In the genomic region with DNA sequence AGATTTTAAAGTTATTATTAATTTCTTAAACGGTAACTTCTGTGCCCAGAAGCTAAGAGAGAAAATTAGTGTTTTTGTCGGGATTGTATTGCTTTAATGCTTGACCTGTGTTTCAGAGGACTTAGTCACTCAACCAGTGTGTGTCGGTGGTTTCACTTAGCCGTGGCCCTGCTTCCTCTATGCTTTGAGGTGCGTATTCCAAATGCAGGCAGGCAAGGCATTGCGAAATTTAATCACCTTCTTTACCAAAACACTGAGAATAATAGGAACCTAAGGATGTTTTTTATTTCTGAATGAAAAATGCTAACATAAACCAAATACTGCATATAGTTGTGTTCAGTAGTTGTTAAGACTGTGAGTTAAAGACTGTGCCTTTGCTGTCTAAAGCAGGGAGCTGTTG, we compare ENCODE assay signal across 12 mouse cellular contexts. TPM values are rescaled to one million over a fixed set of nuclear protein-coding genes. Genes with fewer than 3 reads are reported as not detected.
A peak's percentile ranks its signal among the peaks of the same experiment; 100 is the strongest.
DNase-seq lines count a peak whose midpoint lies in the region; ATAC-seq lines count a peak whose summit lies in the region.
"Had no signal": no experiment of that assay in that cellular context is flagged by ENCODE, and none has a peak within 500 bp of the region (broad histone marks: within the 10 kb centered on the region; RNA-seq: fewer than 3 reads in every experiment).

No protein-coding gene starts in this region.

- no peak overlapping the region for H3K9ac ChIP-seq in midbrain, embryonic 11.5 days (ENCODE audit: low read length)
- H3K9ac ChIP-seq in midbrain, embryonic 16.5 days (ENCODE audit: low read depth, low read length) = no peak overlapping the region
- H3K9ac ChIP-seq in midbrain, embryonic 15.5 days = no peak overlapping the region
- no peak overlapping the region for H3K9ac ChIP-seq in midbrain, embryonic 13.5 days (replicated peaks)
- H3K9ac ChIP-seq: embryonic facial prominence, embryonic 12.5 days; limb, embryonic 15.5 days; midbrain, embryonic 12.5 days had no signal

- DNase-seq in midbrain, embryonic 11.5 days (ENCODE audit: low spot score, missing footprints) = peak; percentile 45
- peak; percentile 49 to 50 for DNase-seq in B cell, adult 2 months
- DNase-seq in adipocyte (ENCODE audit: low spot score) = peak; percentile 12
- DNase-seq in natural killer cell, adult 2 months (ENCODE audit: low spot score in 2 of 2) = peak; percentile 33 to 45

- H3K36me3 ChIP-seq in midbrain, embryonic 11.5 days (ENCODE audit: control insufficient read depth, insufficient read depth, low read length) = no peaks in the 10 kb centered on the region
- no peaks in the 10 kb centered on the region for H3K36me3 ChIP-seq in midbrain, embryonic 16.5 days (ENCODE audit: control insufficient read depth, insufficient read depth, low read length)
- no peaks in the 10 kb centered on the region for H3K36me3 ChIP-seq in midbrain, embryonic 15.5 days (replicated peaks)
- H3K36me3 ChIP-seq in midbrain, embryonic 13.5 days = no peaks in the 10 kb centered on the region
- H3K36me3 ChIP-seq: embryonic facial prominence, embryonic 12.5 days; forebrain, embryonic 15.5 days; heart, embryonic 10.5 days; limb, embryonic 15.5 days; midbrain, embryonic 12.5 days had no signal

- H3K4me2 ChIP-seq in midbrain, embryonic 11.5 days = no peak overlapping the region
- H3K4me2 ChIP-seq in midbrain, embryonic 16.5 days (ENCODE audit: low read length) = no peak overlapping the region
- H3K4me2 ChIP-seq in midbrain, embryonic 15.5 days = no peak overlapping the region
- no peak overlapping the region for H3K4me2 ChIP-seq in midbrain, embryonic 13.5 days (replicated peaks)

- no peaks in the 10 kb centered on the region for H3K27me3 ChIP-seq in midbrain, embryonic 11.5 days (ENCODE audit: control insufficient read depth, insufficient read depth, low read length)
- H3K27me3 ChIP-seq in midbrain, embryonic 16.5 days (ENCODE audit: control insufficient read depth, insufficient read depth, low read depth, low read length) = no peaks in the 10 kb centered on the region
- H3K27me3 ChIP-seq in midbrain, embryonic 15.5 days (replicated peaks) = no peaks in the 10 kb centered on the region
- no peaks in the 10 kb centered on the region for H3K27me3 ChIP-seq in midbrain, embryonic 13.5 days
- H3K27me3 ChIP-seq: embryonic facial prominence, embryonic 12.5 days; forebrain, embryonic 15.5 days; limb, embryonic 15.5 days; midbrain, embryonic 12.5 days had no signal

- WGBS in midbrain, embryonic 11.5 days = 73% methylated on average over 6 of the region's 6 CpGs
- 65% methylated on average over 6 of the region's 6 CpGs for WGBS in midbrain, embryonic 16.5 days
- WGBS in midbrain, embryonic 15.5 days = 74% methylated on average over 6 of the region's 6 CpGs
- 74% methylated on average over 6 of the region's 6 CpGs for WGBS in midbrain, embryonic 13.5 days

- no peak overlapping the region for H3K4me3 ChIP-seq in midbrain, embryonic 11.5 days (ENCODE audit: low read depth, low read length)
- H3K4me3 ChIP-seq in midbrain, embryonic 16.5 days (ENCODE audit: low read depth, low read length) = no peak overlapping the region
- no peak overlapping the region for H3K4me3 ChIP-seq in midbrain, embryonic 15.5 days
- no peak overlapping the region for H3K4me3 ChIP-seq in midbrain, embryonic 13.5 days (replicated peaks)
- H3K4me3 ChIP-seq: embryonic facial prominence, embryonic 12.5 days had no signal

- no peak overlapping the region for H3K27ac ChIP-seq in midbrain, embryonic 11.5 days (ENCODE audit: low read depth, low read length)
- H3K27ac ChIP-seq in midbrain, embryonic 16.5 days (ENCODE audit: low read length) = no peak overlapping the region
- H3K27ac ChIP-seq in midbrain, embryonic 15.5 days = no peak overlapping the region
- H3K27ac ChIP-seq in midbrain, embryonic 13.5 days = no peak overlapping the region
- H3K27ac ChIP-seq: embryonic facial prominence, embryonic 12.5 days; forebrain, embryonic 15.5 days; limb, embryonic 15.5 days; midbrain, embryonic 12.5 days had no signal

- peaks cover 11% of the 10 kb centered on the region for H3K4me1 ChIP-seq in midbrain, embryonic 11.5 days (ENCODE audit: control insufficient read depth, insufficient read depth, low read length)
- peaks cover 4% of the 10 kb centered on the region for H3K4me1 ChIP-seq in midbrain, embryonic 16.5 days (ENCODE audit: control insufficient read depth, insufficient read depth, low read length)
- H3K4me1 ChIP-seq in midbrain, embryonic 15.5 days = peaks cover 13% of the 10 kb centered on the region
- H3K4me1 ChIP-seq in midbrain, embryonic 13.5 days (replicated peaks) = peaks cover 18% of the 10 kb centered on the region
- H3K4me1 ChIP-seq: embryonic facial prominence, embryonic 12.5 days had no signal

- no peak for ATAC-seq in midbrain, embryonic 11.5 days (ENCODE audit: low FRiP score)
- ATAC-seq in midbrain, embryonic 16.5 days = no peak
- no peak for ATAC-seq in midbrain, embryonic 15.5 days (replicated peaks)
- no peak for ATAC-seq in midbrain, embryonic 13.5 days
- ATAC-seq: forebrain, embryonic 15.5 days had no signal

- no peaks in the 10 kb centered on the region for H3K9me3 ChIP-seq in midbrain, embryonic 11.5 days (ENCODE audit: control insufficient read depth, low read length)
- no peaks in the 10 kb centered on the region; the same call in 1 of the 2 replicates for H3K9me3 ChIP-seq in midbrain, embryonic 16.5 days (replicated peaks; ENCODE audit: control insufficient read depth, low read length, poor library complexity, severe bottlenecking)
- H3K9me3 ChIP-seq in midbrain, embryonic 15.5 days = no peaks in the 10 kb centered on the region
- H3K9me3 ChIP-seq in midbrain, embryonic 13.5 days = no peaks in the 10 kb centered on the region
- H3K9me3 ChIP-seq: embryonic facial prominence, embryonic 12.5 days; forebrain, embryonic 15.5 days; heart, embryonic 10.5 days; limb, embryonic 15.5 days; midbrain, embryonic 12.5 days had no signal

RNA-seq across cellular contexts. Expression of a gene that starts 3.4 kb away (rescaled TPM):
- polyA plus RNA-seq in midbrain, embryonic 11.5 days (2014; fragmentation: Nextera tagmentation; extraction: Ambion mirVana) = 83.6 and 90.7 TPM in 2 replicates
- polyA plus RNA-seq in midbrain, embryonic 16.5 days (2015; fragmentation: Nextera tagmentation; extraction: Ambion mirVana) = 133 and 147 TPM in 2 replicates
- 131 and 137 TPM in 2 replicates for polyA plus RNA-seq in midbrain, embryonic 15.5 days (2015; fragmentation: Nextera tagmentation; extraction: Ambion mirVana)
- polyA plus RNA-seq in midbrain, embryonic 13.5 days (2015; fragmentation: Nextera tagmentation; extraction: Ambion mirVana) = 170 and 177 TPM in 2 replicates
